Mouse (Mus musculus) hindbrain, embryonic 16.5 days (tissue): Measurements from ENCODE around the gene Sdhc. TPM values are rescaled to one million over a fixed set of nuclear protein-coding genes. Genes with fewer than 3 reads are reported as not detected.
A peak's percentile ranks its signal among the peaks of the same experiment; 100 is the strongest.

Experiments
- ATAC-seq: fragments of 200-750 bp; cut with Nextera tagmentation; 2 replicates; pipeline ENCODE4 v1.8.0; 2017; ENCODE audit warnings: moderate TSS enrichment, moderate library complexity
- H3K27ac ChIP-seq: fragments of 300-500 bp; sonication (generic); 2 replicates; pipeline ENCODE4 v1.5.1; 2014; ENCODE audit warnings: low read depth, mild to moderate bottlenecking, control low read depth, low read length, moderate library complexity
- H3K27me3 ChIP-seq: fragments of 300-500 bp; sonication (generic); replicated peaks from 2 replicates; pipeline ENCODE4 v1.6.1; 2014; ENCODE audit warnings: low read length; ENCODE audit not compliant: control insufficient read depth, insufficient read depth
- H3K36me3 ChIP-seq: fragments of 300-500 bp; sonication (generic); 2 replicates; pipeline ENCODE4 v1.6.1; 2014; ENCODE audit warnings: mild to moderate bottlenecking, low read length, moderate library complexity, mixed read lengths; ENCODE audit not compliant: control insufficient read depth, insufficient read depth
- H3K4me1 ChIP-seq: fragments of 300-500 bp; sonication (generic); 2 replicates; pipeline ENCODE4 v1.6.1; 2014; ENCODE audit warnings: low read depth, low read length; ENCODE audit not compliant: control insufficient read depth, insufficient read depth
- H3K4me2 ChIP-seq: fragments of 300-500 bp; sonication (generic); 2 replicates; pipeline ENCODE4 v1.6.1; 2014; ENCODE audit warnings: mild to moderate bottlenecking, low read length, control low read depth, moderate library complexity
- H3K4me3 ChIP-seq: fragments of 300-500 bp; sonication (generic); 2 replicates; pipeline ENCODE4 v1.5.1; 2014; ENCODE audit warnings: mild to moderate bottlenecking, low read length, control low read depth, moderate library complexity
- H3K9ac ChIP-seq: fragments of 300-500 bp; sonication (generic); 2 replicates; pipeline ENCODE4 v1.6.1; 2014; ENCODE audit warnings: low read depth, mild to moderate bottlenecking, control low read depth, low read length, moderate library complexity
- H3K9me3 ChIP-seq: fragments of 300-500 bp; sonication (generic); 2 replicates; pipeline ENCODE4 v1.6.1; 2014; ENCODE audit warnings: mild to moderate bottlenecking, low read length, moderate library complexity; ENCODE audit not compliant: control insufficient read depth
- WGBS: fragments of 180-500 bp; shearing (Covaris S2); extraction: QIAGEN DNeasy Blood & Tissue Kit; methylation state at CpG from one replicate; pipeline ENCODE4 v1.1.7; 2014; 5-methylcytosine and 5-hydroxymethylcytosine counted together
- polyA plus RNA-seq: library from polyadenylated mRNA; unstranded; fragments of >200 nt; fragmentation: Nextera tagmentation; extraction: Ambion mirVana; gene quantifications from 2 replicates; pipeline ENCODE4 v1.2.1, GENCODE M21; 2015

Sdhc gene
- polyA plus RNA-seq, 1 experiment from 2014 or later = 316 TPM

DNA sequence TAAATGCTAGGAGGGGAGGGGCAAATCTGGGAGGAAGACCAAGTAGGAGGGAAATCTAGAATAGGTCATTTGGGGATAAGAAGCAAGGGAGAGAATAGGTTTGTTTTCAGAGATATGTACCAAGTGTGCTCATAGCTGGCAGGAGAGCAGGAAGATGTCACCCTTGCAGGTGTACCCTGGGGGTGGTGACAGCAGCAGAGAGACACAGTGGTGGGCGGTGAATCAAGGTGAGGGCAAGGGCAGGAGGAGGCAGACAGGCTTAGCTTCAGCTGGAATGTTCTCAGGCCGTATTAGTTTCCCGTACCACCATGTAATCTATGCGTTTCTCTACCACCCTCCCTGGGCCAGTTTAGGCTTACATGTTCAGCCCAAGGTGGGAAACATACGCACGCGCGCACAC, 22.4 kb upstream of the Sdhc start:
- 98% methylated on average over 8 of the region's 8 CpGs for WGBS

DNA sequence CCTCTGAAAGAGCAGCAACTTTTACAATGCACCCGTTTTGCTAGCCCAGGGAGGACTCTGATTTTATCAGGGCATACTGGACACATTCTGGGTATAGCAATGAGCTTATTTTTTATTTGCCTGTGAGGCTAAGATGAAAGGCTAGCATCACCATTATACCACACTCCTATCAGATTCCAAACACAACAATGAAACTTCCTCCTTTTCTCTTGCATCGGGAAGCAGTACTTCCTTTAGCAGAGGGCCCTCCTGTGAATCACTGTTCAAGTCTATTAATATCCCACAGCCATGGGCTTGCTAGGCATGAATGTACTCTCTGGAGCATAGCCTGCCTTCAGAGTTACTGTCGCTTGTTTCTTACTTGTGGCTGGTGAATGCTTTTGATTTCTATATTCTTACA, 20.7 kb upstream of the Sdhc start:
- Histone ChIP-seq H3K4me2 (no peak overlapping the region), H3K27me3 (no peaks in the 10 kb centered on the region), H3K9me3 (no peaks in the 10 kb centered on the region), H3K9ac (no peak overlapping the region), H3K4me1 (no peaks in the 10 kb centered on the region), H3K27ac (peak overlapping the region; percentile 24; the same call in 1 of the 2 replicates), H3K36me3 (no peaks in the 10 kb centered on the region), H3K4me3 (no peak overlapping the region)
- WGBS = 66% methylated on average over 3 of the region's 3 CpGs
- no peak for ATAC-seq

More for the DNA sequence above, 22.4 kb upstream of the Sdhc start:
- Histone ChIP-seq H3K27ac (no peak overlapping the region), H3K9ac (no peak overlapping the region), H3K36me3 (no peaks in the 10 kb centered on the region), H3K4me2 (no peak overlapping the region), H3K9me3 (no peaks in the 10 kb centered on the region), H3K4me1 (no peaks in the 10 kb centered on the region), H3K4me3 (no peak overlapping the region), H3K27me3 (no peaks in the 10 kb centered on the region)
- no peak for ATAC-seq

GRCm38 (mm10) chr1:171169913-171170312, 19.5 kb upstream of the Sdhc start:
- no peak overlapping the region for H3K9ac ChIP-seq
- no peak overlapping the region for H3K27ac ChIP-seq
- H3K4me1 ChIP-seq = no peaks in the 10 kb centered on the region
- 78% methylated on average over 3 of the region's 3 CpGs for WGBS
- no peaks in the 10 kb centered on the region for H3K9me3 ChIP-seq
- H3K27me3 ChIP-seq = no peaks in the 10 kb centered on the region
- no peak overlapping the region for H3K4me2 ChIP-seq
- no peaks in the 10 kb centered on the region for H3K36me3 ChIP-seq
- ATAC-seq = no peak
- no peak overlapping the region for H3K4me3 ChIP-seq

DNA sequence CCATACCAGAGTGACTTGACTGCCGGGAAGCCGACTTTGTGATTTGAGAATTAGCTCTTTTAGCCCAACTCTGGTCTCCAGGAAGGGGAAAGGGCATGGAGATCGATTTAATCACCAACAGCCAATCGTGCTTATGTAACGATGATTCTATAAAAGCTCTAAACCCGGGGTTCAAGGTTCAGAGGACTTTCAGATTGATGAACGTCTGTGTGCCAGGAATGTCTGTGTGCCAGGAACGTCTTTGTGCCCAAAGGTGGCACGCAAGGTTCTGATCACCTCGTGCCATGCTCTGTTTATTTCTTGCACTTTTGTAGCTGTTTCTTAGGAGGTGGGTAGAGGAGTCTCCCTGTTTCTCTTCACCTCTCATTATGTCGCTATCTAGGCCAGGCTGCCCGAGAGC, 18.5 kb upstream of the Sdhc start:
- Histone ChIP-seq H3K9ac (no peak overlapping the region), H3K27ac (no peak overlapping the region), H3K4me1 (no peaks in the 10 kb centered on the region), H3K4me3 (no peak overlapping the region), H3K4me2 (no peak overlapping the region), H3K36me3 (no peaks in the 10 kb centered on the region), H3K9me3 (no peaks in the 10 kb centered on the region), H3K27me3 (no peaks in the 10 kb centered on the region)
- 92% methylated on average over 12 of the region's 12 CpGs for WGBS
- no peak for ATAC-seq

GRCm38 (mm10) chr1:171165629-171166345, 15.4 kb upstream of the Sdhc start:
- no peaks in the 10 kb centered on the region for H3K36me3 ChIP-seq
- no peak overlapping the region for H3K4me3 ChIP-seq
- no peaks in the 10 kb centered on the region for H3K4me1 ChIP-seq
- no peaks in the 10 kb centered on the region for H3K9me3 ChIP-seq
- H3K9ac ChIP-seq = no peak overlapping the region
- H3K27ac ChIP-seq = no peak overlapping the region
- WGBS = 82% methylated on average over 5 of the region's 5 CpGs
- no peaks in the 10 kb centered on the region for H3K27me3 ChIP-seq
- no peak overlapping the region for H3K4me2 ChIP-seq
- no peak for ATAC-seq

DNA sequence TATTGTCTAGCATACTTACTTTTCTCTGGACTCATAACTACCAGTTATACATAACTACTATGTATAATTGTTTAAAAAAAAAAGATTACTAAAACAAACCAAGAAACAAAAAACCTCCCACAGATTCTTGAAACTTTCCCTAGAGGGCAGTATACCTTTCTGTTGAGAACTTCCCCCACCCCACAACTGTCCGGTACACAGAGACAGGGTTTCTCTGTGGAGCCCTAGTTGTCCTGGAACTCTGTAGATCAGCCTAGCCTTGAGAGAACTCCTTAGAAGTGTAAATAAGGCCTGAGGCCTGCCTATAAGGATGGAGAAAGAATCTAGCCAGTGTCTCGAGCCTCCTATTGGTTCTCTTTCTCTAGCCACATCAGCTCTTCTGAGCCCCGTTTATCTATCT, 13.9 kb upstream of the Sdhc start:
- H3K9ac ChIP-seq = no peak overlapping the region
- no peaks in the 10 kb centered on the region for H3K9me3 ChIP-seq
- H3K4me1 ChIP-seq = peaks cover 4% of the 10 kb centered on the region; the same call in 1 of the 2 replicates
- ATAC-seq = no peak
- no peak overlapping the region for H3K4me2 ChIP-seq
- WGBS = 34% methylated on average over 3 of the region's 3 CpGs
- H3K36me3 ChIP-seq = no peaks in the 10 kb centered on the region
- no peak overlapping the region for H3K4me3 ChIP-seq
- H3K27me3 ChIP-seq = peaks cover 4% of the 10 kb centered on the region; the same call in 1 of the 2 replicates
- no peak overlapping the region for H3K27ac ChIP-seq

- H3K9ac ChIP-seq = no peak overlapping the region
- H3K36me3 ChIP-seq = no peaks in the 10 kb centered on the region
- H3K4me1 ChIP-seq = peaks cover 4% of the 10 kb centered on the region; the same call in 1 of the 2 replicates
- H3K27me3 ChIP-seq = peaks cover 9% of the 10 kb centered on the region; the same call in 1 of the 2 replicates
- 96% methylated on average over 3 of the region's 3 CpGs for WGBS
- H3K4me3 ChIP-seq = no peak overlapping the region
- H3K4me2 ChIP-seq = no peak overlapping the region
- no peak for ATAC-seq
- no peaks in the 10 kb centered on the region for H3K9me3 ChIP-seq
- H3K27ac ChIP-seq = no peak overlapping the region
Measured at GRCm38 (mm10) chr1:171162526-171162925, 12.1 kb upstream of the Sdhc start.

- H3K4me2 ChIP-seq = peak overlapping the region; percentile 46
- H3K9me3 ChIP-seq = no peaks in the 10 kb centered on the region
- peaks cover 4% of the 10 kb centered on the region; the same call in 1 of the 2 replicates for H3K4me1 ChIP-seq
- H3K27ac ChIP-seq = no peak overlapping the region
- H3K4me3 ChIP-seq = peak overlapping the region; percentile 19
- no peaks in the 10 kb centered on the region for H3K36me3 ChIP-seq
- H3K27me3 ChIP-seq = peaks cover 12% of the 10 kb centered on the region; the same call in 1 of the 2 replicates
- ATAC-seq = no peak
- 3% methylated on average over 15 of the region's 15 CpGs for WGBS
- H3K9ac ChIP-seq = peak overlapping the region; percentile 48; the same call in 1 of the 2 replicates
Measured at GRCm38 (mm10) chr1:171159485-171159975, 9.1 kb upstream of the Sdhc start.

DNA sequence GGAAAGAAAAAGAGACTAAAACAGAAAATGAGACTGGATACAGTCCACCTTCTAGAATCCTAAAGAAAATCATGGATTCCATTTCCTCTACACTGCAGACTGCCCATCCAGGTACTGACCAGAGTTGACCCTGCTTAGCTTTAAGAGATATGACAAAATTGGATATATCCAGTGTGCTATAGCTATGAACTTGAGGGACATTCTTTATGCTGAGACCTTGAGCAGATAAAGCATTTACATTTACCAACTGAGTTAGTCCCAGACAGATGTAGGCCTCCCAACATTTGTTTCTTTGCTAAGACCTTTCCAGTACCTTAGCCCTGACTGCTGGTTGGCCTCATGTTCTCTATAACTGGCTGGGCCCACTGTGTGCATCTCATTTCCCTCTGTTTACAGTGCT, 7.6 kb upstream of the Sdhc start:
- no peaks in the 10 kb centered on the region for H3K9me3 ChIP-seq
- no peak overlapping the region for H3K9ac ChIP-seq
- no peak for ATAC-seq
- H3K4me3 ChIP-seq = no peak overlapping the region
- H3K27ac ChIP-seq = no peak overlapping the region
- H3K4me1 ChIP-seq = peaks cover 4% of the 10 kb centered on the region; the same call in 1 of the 2 replicates
- H3K36me3 ChIP-seq = no peaks in the 10 kb centered on the region
- peaks cover 12% of the 10 kb centered on the region; the same call in 1 of the 2 replicates for H3K27me3 ChIP-seq
- H3K4me2 ChIP-seq = no peak overlapping the region
